Mouse (Mus musculus): ENCODE results near the gene Fzd5.

- no peak for TF ChIP-seq TAL1 (IDR thresholded peaks at IDR 0.05; ENCODE audit: low read length)
- no peak for TF ChIP-seq GATA1 (IDR thresholded peaks at IDR 0.05; ENCODE audit: low read length)
Observed at GRCm38 (mm10) chr1:64690213-64691013, 47.1 kb downstream of the Fzd5 start, which contains the start of gene Ccnyl1.
